Mouse (Mus musculus) lung, postnatal 4 days (tissue): Measurements from ENCODE around the gene Gpr141.
"Not testable (repeated sequence)": the region's sequence is repeated elsewhere in the genome, so short reads cannot be mapped to it uniquely, and the experiment has no call there.

Experiments
- DNase-seq, 2 experiments: peaks; one replicate each; pipeline ENCODE4 v3.0.0; 2021

The Gpr141 gene

GRCm38 (mm10) chr13:19824071-19824470 is at the start of gene Gpr141:
TSS of gene Gpr141 (minus strand) at chr13:19824257.
- DNase-seq = no peak

GRCm38 (mm10) chr13:19864241-19864640 is 40.2 kb upstream of the Gpr141 start:
- DNase-seq = no peak

GRCm38 (mm10) chr13:19854629-19855333 is 30.7 kb upstream of the Gpr141 start:
- DNase-seq = no peak

- DNase-seq = no peak
Measured at GRCm38 (mm10) chr13:19854049-19854448, 30.0 kb upstream of the Gpr141 start.

GRCm38 (mm10) chr13:19843448-19843847 is 19.4 kb upstream of the Gpr141 start:
- DNase-seq = no peak

- no peak for DNase-seq
Measured at GRCm38 (mm10) chr13:19842707-19843106, 18.6 kb upstream of the Gpr141 start.

- no peak for DNase-seq
Measured at GRCm38 (mm10) chr13:19841615-19842014, 17.6 kb upstream of the Gpr141 start.

GRCm38 (mm10) chr13:19840206-19840605 is 16.1 kb upstream of the Gpr141 start:
- DNase-seq = no peak

- DNase-seq = no peak
Measured at GRCm38 (mm10) chr13:19830560-19830959, 6.5 kb upstream of the Gpr141 start.

GRCm38 (mm10) chr13:19828095-19828494 is 4.0 kb upstream of the Gpr141 start:
- peak in 1 of 2 experiments; percentile 14 for DNase-seq

GRCm38 (mm10) chr13:19821639-19822038 is 2.4 kb downstream of the Gpr141 start:
- no peak for DNase-seq

GRCm38 (mm10) chr13:19819926-19820325 is 4.1 kb downstream of the Gpr141 start:
- no peak for DNase-seq

- no peak for DNase-seq
Measured at GRCm38 (mm10) chr13:19819243-19819642, 4.8 kb downstream of the Gpr141 start.

GRCm38 (mm10) chr13:19794942-19795341 is 29.1 kb downstream of the Gpr141 start:
- no peak for DNase-seq

- peak in 1 of 2 experiments; percentile 25 for DNase-seq
Measured at GRCm38 (mm10) chr13:19794486-19794885, 29.6 kb downstream of the Gpr141 start.

- peak in 1 of 2 experiments; percentile 8 for DNase-seq
Measured at GRCm38 (mm10) chr13:19793761-19794160, 30.3 kb downstream of the Gpr141 start.

- DNase-seq = not testable (repeated sequence)
Measured at GRCm38 (mm10) chr13:19787946-19788345, 36.1 kb downstream of the Gpr141 start.

GRCm38 (mm10) chr13:19770163-19770562 is 53.9 kb downstream of the Gpr141 start:
- DNase-seq = no peak

- no peak for DNase-seq
Measured at GRCm38 (mm10) chr13:19767202-19767601, 56.9 kb downstream of the Gpr141 start.

GRCm38 (mm10) chr13:19764276-19764675 is 59.8 kb downstream of the Gpr141 start:
- no peak for DNase-seq

- no peak for DNase-seq
Measured at GRCm38 (mm10) chr13:19763211-19763610, 60.8 kb downstream of the Gpr141 start.

- DNase-seq = no peak
Measured at GRCm38 (mm10) chr13:19745741-19746140, 78.3 kb downstream of the Gpr141 start.

GRCm38 (mm10) chr13:19744536-19744935 is 79.5 kb downstream of the Gpr141 start:
- DNase-seq = peak in 1 of 2 experiments; percentile 44

GRCm38 (mm10) chr13:19734597-19734996 is 89.5 kb downstream of the Gpr141 start:
- no peak for DNase-seq

GRCm38 (mm10) chr13:19730826-19731225 is 93.2 kb downstream of the Gpr141 start:
- DNase-seq = peak; percentile 45 to 63
